Mouse (Mus musculus) small intestine, adult 2 months (tissue): ENCODE results near the gene 2210011C24Rik. TPM values are rescaled to one million over a fixed set of nuclear protein-coding genes. Genes with fewer than 3 reads are reported as not detected.
A peak's percentile ranks its signal among the peaks of the same experiment; 100 is the strongest.

Experiments used
- H3K27ac ChIP-seq: fragments of 200-500 bp; 2 replicates; pipeline ENCODE4 v1.5.1; 2012; ENCODE audit warnings: low read depth, low read length, control low read depth, inconsistent platforms; ENCODE audit not compliant: insufficient read depth
- H3K27me3 ChIP-seq: fragments of 200-500 bp; 2 replicates; pipeline ENCODE4 v1.6.1; 2012; ENCODE audit warnings: mild to moderate bottlenecking, moderate library complexity, low read length, inconsistent platforms; ENCODE audit not compliant: control insufficient read depth, insufficient read depth
- H3K36me3 ChIP-seq: fragments of 200-500 bp; 2 replicates; pipeline ENCODE4 v1.6.1; 2012; ENCODE audit warnings: mild to moderate bottlenecking, low read length, control low read depth, inconsistent platforms; ENCODE audit not compliant: control insufficient read depth, insufficient read depth
- H3K4me1 ChIP-seq: fragments of 200-500 bp; 2 replicates; pipeline ENCODE4 v1.6.1; 2012; ENCODE audit warnings: low read length, inconsistent platforms, mixed read lengths; ENCODE audit not compliant: control insufficient read depth, insufficient read depth, insufficient read length
- H3K4me3 ChIP-seq: fragments of 200-500 bp; 2 replicates; pipeline ENCODE4 v1.5.1; 2012; ENCODE audit warnings: low read depth, mild to moderate bottlenecking, control low read depth, inconsistent platforms, low read length, moderate library complexity
- CTCF ChIP-seq: fragments of 200-500 bp; IDR thresholded peaks from 2 replicates; pipeline ENCODE4 v1.5.1; 2012; ENCODE audit warnings: low read depth, mild to moderate bottlenecking, control low read depth, inconsistent platforms, low read length, moderate library complexity, mixed read lengths; ENCODE audit not compliant: insufficient replicate concordance, insufficient read length; ENCODE audit errors: extremely low read depth
- POLR2A ChIP-seq: fragments of 200-500 bp; IDR thresholded peaks from 2 replicates; pipeline ENCODE4 v1.6.1; 2012; ENCODE audit warnings: low read depth, mild to moderate bottlenecking, control low read depth, inconsistent platforms, low read length, moderate library complexity
- WGBS: fragments of 180-500 bp; shearing (Covaris S2); methylation state at CpG from one replicate; pipeline ENCODE4 v1.1.7; 2018; 5-methylcytosine and 5-hydroxymethylcytosine counted together
- polyA plus RNA-seq: library from polyadenylated mRNA; depleted of rRNA; stranded (reverse); fragments of >200 nt; gene quantifications from 2 replicates; pipeline ENCODE4 v1.2.3, GENCODE M21; 2012

Gene 2210011C24Rik
- polyA plus RNA-seq, 1 experiment: 13.5 TPM

- TF ChIP-seq POLR2A (no peak; the same call in 1 of the 2 replicates), CTCF (no peak)
- 56% methylated on average over 16 of the region's 16 CpGs for WGBS
- Histone ChIP-seq H3K4me1 (peaks cover 12% of the 10 kb centered on the region), H3K4me3 (peak overlapping the region; percentile 66), H3K36me3 (peaks cover 4% of the 10 kb centered on the region), H3K27me3 (no peaks in the 10 kb centered on the region), H3K27ac (no peak overlapping the region)
These were observed 12.8 kb downstream of the 2210011C24Rik start for GRCm38 (mm10) chr8:83999057-83999705.

GRCm38 (mm10) chr8:83998231-83999056 lies 13.5 kb downstream of the 2210011C24Rik start:
- TF ChIP-seq POLR2A: no peak
- TF ChIP-seq CTCF: peak; percentile 50; the same call in 1 of the 2 replicates
- peak overlapping the region; percentile 66 for H3K4me3 ChIP-seq
- H3K27me3 ChIP-seq: no peaks in the 10 kb centered on the region
- peaks cover 12% of the 10 kb centered on the region for H3K4me1 ChIP-seq
- H3K27ac ChIP-seq: no peak overlapping the region
- H3K36me3 ChIP-seq: peaks cover 5% of the 10 kb centered on the region
- WGBS: 10% methylated on average over 92 of the region's 92 CpGs

GRCm38 (mm10) chr8:83997511-83998141 lies 14.3 kb downstream of the 2210011C24Rik start, which contains the start of gene Samd1:
TSS of gene Samd1 (plus strand) at chr8:83997672.
- TF ChIP-seq CTCF (no peak), POLR2A (no peak)
- peak within 1 kb of the TSS; percentile 88 for H3K4me3 ChIP-seq
- H3K36me3 ChIP-seq: peaks cover 5% of the 10 kb centered on the region
- peak within 1 kb of the TSS; percentile 69 for H3K27ac ChIP-seq
- no peaks in the 10 kb centered on the region for H3K27me3 ChIP-seq
- peaks cover 6% of the 10 kb centered on the region for H3K4me1 ChIP-seq
- 8% methylated on average over 99 of the region's 112 CpGs for WGBS

GRCm38 (mm10) chr8:83996567-83997505 lies 15.1 kb downstream of the 2210011C24Rik start:
- peak; percentile 90 for TF ChIP-seq POLR2A
- no peak for TF ChIP-seq CTCF
- peaks cover 6% of the 10 kb centered on the region for H3K4me1 ChIP-seq
- peak overlapping the region; percentile 69 for H3K27ac ChIP-seq
- peaks cover 6% of the 10 kb centered on the region for H3K36me3 ChIP-seq
- H3K27me3 ChIP-seq: no peaks in the 10 kb centered on the region
- H3K4me3 ChIP-seq: peak overlapping the region; percentile 88
- 1% methylated on average over 78 of the region's 103 CpGs for WGBS

- Histone ChIP-seq H3K4me1 (peaks cover 6% of the 10 kb centered on the region), H3K27me3 (no peaks in the 10 kb centered on the region), H3K27ac (no peak overlapping the region), H3K4me3 (no peak overlapping the region), H3K36me3 (peaks cover 11% of the 10 kb centered on the region)
- TF ChIP-seq CTCF (no peak), POLR2A (no peak)
- 46% methylated on average over 12 of the region's 12 CpGs for WGBS
These were observed 16.0 kb downstream of the 2210011C24Rik start for GRCm38 (mm10) chr8:83995973-83996372.

GRCm38 (mm10) chr8:83994030-83994429 lies 17.9 kb downstream of the 2210011C24Rik start:
- Histone ChIP-seq H3K36me3 (peaks cover 24% of the 10 kb centered on the region), H3K27me3 (no peaks in the 10 kb centered on the region), H3K27ac (no peak overlapping the region), H3K4me3 (no peak overlapping the region), H3K4me1 (peaks cover 2% of the 10 kb centered on the region)
- 74% methylated on average over 3 of the region's 3 CpGs for WGBS
- no peak for TF ChIP-seq CTCF
- TF ChIP-seq POLR2A: no peak
